Mouse (Mus musculus) kidney, adult 18-20 months (tissue): ENCODE measurements around the gene Col5a2.

ENCODE experiments used
- DNase-seq: peaks from one replicate; pipeline ENCODE4 v3.0.0; 2021

Gene Col5a2

DNA sequence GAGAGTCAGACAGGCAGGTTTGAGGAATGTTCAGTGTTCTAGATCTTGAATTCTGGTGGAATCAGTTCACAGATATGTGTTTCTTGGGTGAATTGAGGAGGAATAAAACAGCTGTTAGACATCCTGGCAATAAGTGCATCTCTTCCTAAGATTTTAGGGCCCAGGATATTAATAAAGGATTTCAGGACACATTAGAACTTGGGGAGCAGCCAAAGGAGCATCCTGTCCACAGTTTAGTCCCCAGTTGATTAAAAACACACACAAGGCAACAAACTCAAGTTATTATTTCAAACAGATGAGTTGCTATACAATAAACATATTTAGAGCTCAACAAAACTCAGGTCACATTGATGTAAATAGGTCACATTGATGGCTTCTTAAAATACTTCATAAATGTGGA is 82.5 kb downstream of the Col5a2 start:
- DNase-seq, result no peak

GRCm38 (mm10) chr1:45419858-45420257 is 83.2 kb downstream of the Col5a2 start:
- no peak for DNase-seq

- no peak for DNase-seq
Measured at GRCm38 (mm10) chr1:45381866-45382265, 121.2 kb downstream of the Col5a2 start.

- DNase-seq, result no peak
Measured at GRCm38 (mm10) chr1:45379992-45380690, 122.9 kb downstream of the Col5a2 start.

DNA sequence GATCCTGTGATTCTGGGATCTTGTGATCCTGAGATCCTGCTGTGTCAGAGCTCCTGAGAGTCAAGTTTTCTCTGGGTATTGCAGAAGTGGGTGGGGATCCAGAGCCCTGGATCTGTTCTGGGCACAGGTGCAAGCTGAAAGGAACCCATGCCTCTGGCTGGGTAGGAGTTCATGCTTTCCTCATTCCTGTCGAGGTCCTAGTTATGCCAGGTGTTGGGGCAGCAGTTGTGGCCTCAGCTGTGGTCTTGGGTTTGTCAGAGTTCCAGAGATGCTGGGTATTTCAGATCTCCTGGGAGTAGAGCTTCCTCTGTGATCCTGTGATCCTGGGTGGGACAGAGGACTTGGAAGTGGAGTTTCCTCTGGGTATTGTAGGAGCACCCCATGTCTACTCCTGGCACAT is 137.7 kb downstream of the Col5a2 start:
- no peak for DNase-seq

DNA sequence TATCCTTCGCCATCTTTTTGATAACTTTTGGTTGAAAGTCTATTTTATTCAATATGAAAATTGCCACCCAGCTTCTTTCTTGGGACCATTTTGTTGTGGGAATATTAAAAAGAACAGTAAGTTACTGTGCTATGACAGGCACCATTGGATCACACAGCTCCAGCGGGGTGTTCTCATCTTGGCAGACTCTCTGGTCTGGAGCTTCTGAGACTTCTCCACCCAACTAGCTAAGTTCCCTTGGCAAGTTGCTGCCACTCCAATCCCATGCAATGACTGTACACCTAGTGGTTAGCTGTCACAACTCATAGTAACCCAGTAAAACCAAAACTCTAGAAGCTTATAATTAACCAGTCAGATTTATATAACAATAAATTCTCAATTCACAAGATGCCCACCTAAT is 139.8 kb downstream of the Col5a2 start:
- no peak for DNase-seq

GRCm38 (mm10) chr1:45359673-45360072 is 143.4 kb downstream of the Col5a2 start:
- no peak for DNase-seq

GRCm38 (mm10) chr1:45359147-45359546 is 143.9 kb downstream of the Col5a2 start:
- no peak for DNase-seq

DNA sequence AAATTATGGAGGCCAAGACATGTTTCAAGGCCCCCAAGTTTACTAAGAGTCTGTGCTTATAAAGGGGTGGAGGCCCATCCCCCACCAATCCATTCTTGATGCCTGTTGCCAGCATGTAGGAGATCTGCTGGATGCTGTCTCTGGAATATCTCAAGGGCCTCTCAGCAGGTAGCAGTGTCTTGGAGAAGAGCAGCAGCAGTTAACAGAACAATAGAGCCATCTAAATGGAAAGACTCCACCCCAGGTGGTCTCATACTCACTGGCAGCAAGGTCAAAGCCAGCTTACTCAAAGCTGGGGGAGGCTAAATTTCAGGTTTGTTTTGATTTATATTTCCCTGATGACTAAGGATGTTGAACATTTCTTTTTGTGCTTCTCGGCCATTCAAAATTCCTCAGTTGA is 145.1 kb downstream of the Col5a2 start:
- no peak for DNase-seq

DNA sequence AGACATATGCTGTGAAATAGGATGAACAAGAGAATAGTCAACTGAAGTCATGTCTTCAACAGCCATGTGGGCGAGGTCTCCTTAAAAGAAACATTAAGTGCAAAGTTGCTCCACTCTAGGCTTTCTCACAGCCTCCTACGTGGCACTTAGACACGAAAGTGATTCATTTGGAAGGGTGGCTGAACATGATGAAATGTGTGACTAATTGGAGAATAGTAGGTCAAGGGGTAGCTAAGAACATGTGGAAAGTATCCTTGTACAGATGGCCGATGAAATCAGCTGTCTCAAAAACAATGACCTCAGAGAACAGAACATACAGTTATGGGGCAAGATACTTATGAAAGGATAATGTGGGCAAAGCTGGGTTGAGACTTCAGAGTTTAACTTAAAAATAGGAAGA is 147.1 kb downstream of the Col5a2 start:
- DNase-seq, result no peak

DNA sequence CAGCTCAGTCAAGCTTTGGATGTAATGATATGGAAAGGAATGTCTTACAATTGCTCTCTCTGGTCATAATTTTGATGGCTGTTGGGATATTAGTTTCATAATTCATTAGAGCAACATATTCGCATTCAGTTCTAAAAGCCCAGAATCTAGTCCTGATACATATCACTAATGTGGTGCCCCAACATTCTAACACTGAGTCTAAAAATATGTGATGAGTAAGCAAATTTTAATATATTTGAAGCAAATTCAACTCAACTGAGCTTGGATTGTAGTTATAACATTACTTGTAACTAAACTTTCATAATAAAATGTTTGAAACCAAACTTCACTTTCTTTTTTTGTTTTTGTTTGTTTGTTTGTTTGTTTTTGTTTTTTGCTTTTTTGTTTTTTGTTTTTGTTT is 173.9 kb downstream of the Col5a2 start:
- no peak for DNase-seq
